Mouse (Mus musculus): ENCODE measurements around the gene Nkx6-2. TPM values are rescaled to one million over a fixed set of nuclear protein-coding genes. Genes with fewer than 3 reads are reported as not detected.
A peak's percentile ranks its signal among the peaks of the same experiment; 100 is the strongest.

The Nkx6-2 gene
- under 1 TPM; 0.39 to 0.75 TPM for total RNA-seq (2021)

DNA sequence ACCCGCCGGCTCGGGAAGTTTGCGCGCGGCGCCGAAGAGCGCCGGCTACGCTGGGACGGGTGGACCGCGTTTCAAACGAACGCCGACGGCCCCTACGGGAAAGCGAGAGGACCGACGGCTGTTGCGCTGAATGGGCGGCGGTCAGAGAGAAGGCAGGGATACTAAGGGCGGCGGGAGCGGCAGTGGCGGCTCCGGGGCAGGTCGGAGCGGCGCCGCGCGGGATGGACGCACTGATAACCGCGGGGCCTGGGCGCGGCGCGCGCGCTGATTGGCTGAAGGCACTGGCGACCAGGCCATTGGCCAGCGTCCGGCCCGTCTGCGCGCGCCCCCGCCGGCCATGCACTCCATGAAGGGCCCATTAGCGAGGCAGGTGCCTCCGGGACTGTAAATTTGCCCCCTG is at the start of gene Nkx6-2:
TSS of gene Nkx6-2 (minus strand) at position 203 of the 400 bp plus-strand sequence.
- peak in 1 of 2 experiments; percentile 49 for DNase-seq (ENCODE audit: extremely low spot score in 1 of 2, low spot score in 2 of 2)
- intact Hi-C loops (cut with DNase I): loop anchor here (10.0 kb wide), 1 partner anchor 278 kb away; no protein-coding TSS in a partner anchor

DNA sequence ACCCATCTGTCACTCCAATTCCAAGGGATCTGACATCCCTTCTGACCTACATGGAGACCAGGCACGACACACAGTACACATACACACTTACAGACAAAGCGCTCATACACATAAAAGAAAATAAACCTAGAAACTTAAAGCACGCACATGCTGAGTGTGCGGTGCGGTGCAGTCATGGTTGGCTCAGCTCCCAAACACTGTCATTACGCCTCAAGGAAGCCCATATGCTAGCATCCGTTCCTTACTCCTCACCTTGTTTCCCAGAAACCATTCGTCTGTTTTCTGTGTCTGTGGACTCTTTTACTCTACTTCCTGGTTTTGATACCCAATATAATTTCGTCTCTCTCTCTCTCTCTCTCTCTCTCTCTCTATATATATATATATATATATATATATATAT is 42.6 kb upstream of the Nkx6-2 start:
- intact Hi-C loops (cut with DNase I): no loop called here
- no peak for DNase-seq (ENCODE audit: extremely low spot score in 1 of 2, low spot score in 2 of 2)

DNA sequence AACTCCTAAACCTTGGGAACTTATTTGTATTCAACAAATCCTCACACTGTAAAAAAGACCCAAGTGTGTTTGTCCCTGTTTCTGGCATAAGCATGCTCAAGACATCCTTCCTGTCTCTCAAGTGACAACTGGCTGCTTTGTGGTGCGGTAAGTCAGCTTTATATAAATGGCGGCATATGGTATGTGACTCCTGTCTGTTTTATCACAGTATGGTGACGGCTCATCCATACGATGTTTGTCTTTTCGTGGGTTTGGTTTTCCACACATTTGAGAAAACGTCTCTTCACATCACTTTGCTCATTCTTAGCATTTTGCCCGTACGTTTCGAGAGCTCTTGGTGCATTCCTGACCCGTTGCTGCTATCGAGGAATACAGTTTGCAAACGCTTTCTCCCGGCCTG is 40.0 kb upstream of the Nkx6-2 start:
- no peak for DNase-seq (ENCODE audit: extremely low spot score in 1 of 2, low spot score in 2 of 2)
- intact Hi-C loops (cut with DNase I): no loop called here

DNA sequence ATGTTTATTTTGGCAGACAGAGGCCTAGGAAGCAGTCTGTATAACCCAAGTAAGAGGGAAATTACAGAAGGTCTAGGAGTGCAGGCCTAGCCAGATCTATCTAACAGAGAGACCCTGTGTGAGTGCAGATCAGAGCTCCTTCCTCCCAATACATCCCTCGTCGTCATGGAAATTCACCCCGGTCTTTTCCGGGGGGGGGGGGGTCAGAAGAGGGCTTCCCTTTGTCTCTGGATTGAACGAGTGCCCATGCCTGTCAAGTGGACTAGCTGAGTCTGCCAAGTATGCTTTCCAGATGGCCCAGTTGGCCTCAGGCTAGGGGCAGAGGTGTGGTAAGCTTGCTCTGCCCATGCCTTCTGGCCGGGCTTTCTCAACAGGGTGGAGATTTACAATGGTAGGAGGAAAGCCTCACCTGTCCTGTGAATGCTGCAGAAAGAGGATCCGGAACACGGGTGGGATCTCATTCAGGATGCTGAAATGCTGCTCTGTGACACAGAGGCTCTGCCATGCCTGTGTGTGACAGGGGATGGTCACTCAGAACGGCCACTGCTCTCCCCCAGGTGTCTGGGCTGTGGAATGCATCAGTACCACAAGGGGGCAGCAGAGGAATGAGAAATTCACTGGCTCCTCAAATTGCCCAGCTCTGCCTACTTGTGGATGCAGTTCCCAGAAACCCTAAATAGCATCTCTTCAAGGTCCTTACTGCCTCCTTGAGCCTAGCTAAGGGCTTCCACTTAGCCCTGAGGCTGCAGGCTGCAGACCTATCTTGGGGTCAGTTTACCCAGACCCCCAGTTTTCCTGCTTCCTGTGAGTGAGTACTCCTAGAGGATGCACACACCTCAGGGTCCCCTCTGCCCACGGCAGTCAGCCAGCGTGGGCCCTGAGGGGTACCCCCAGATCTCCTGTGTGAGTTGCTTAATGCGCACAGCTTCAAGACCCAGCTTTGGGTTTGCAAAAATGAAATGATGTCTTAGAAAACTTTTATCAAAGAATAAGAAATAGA is 33.5 kb upstream of the Nkx6-2 start:
- DNase-seq (ENCODE audit: extremely low spot score in 1 of 2, low spot score in 2 of 2): peak; percentile 71 to 73
- intact Hi-C loops (cut with DNase I): no loop called here

DNA sequence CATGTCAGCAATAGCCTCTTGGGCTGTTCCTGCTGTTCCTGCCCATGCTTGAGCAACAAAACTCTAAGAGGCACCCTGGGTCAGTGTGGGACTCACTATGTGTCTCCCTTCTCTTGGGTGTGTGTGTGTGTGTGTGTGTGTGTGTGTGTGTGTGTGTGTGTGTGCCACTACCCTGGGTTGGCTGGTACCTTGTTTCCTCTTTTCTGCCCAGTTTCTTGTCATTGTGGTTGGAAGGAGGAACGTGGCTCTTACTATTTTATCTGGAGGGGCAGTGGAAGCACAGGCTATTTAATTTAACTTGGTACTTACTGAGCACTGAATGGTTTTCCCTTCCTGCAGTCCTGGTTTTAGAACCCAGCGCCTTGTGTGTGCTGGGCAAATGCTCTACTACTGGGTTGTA is 27.7 kb upstream of the Nkx6-2 start:
- intact Hi-C loops (cut with DNase I): no loop called here
- no peak for DNase-seq (ENCODE audit: extremely low spot score in 1 of 2, low spot score in 2 of 2)

DNA sequence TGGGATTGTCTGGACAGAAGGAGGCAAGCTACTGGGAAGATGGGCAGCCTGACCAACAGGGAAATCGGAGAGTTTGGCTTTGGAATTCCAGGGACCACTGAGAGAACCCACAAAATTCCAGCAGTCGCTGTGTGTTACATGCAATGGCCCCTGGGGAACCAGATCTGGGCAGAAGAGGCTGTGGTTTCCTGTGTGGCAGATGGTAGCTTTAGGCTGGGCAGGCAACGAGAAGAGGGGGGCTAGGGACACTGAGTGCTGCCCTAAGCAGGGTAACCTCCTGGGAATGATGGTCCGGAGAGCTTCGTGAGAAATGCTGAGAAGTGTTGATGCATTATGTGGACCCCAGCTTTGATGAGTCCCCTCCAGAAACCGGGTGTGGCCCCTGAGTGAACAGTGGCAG is 13.3 kb upstream of the Nkx6-2 start:
- intact Hi-C loops (cut with DNase I): no loop called here
- no peak for DNase-seq (ENCODE audit: extremely low spot score in 1 of 2, low spot score in 2 of 2)

DNA sequence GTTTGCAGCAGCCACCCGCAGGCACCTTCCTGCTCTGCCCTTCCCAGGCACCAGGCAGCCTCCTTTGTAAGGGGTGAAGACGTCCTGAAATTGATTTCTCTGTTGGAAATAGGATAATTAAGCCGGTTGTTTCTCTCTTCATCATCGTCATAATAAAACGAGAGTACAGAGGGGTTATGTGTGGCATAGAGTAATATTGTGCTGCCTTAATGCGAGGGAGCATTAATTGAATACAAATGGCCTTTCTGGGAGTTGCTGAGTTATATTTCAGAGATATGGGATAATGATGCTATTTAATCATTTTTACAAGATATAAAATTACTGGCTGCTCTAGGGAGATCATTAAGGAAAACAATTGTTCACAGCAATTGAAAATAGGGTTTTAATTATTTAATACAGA is 12.7 kb upstream of the Nkx6-2 start:
- DNase-seq (ENCODE audit: extremely low spot score in 1 of 2, low spot score in 2 of 2): no peak
- intact Hi-C loops (cut with DNase I): no loop called here

DNA sequence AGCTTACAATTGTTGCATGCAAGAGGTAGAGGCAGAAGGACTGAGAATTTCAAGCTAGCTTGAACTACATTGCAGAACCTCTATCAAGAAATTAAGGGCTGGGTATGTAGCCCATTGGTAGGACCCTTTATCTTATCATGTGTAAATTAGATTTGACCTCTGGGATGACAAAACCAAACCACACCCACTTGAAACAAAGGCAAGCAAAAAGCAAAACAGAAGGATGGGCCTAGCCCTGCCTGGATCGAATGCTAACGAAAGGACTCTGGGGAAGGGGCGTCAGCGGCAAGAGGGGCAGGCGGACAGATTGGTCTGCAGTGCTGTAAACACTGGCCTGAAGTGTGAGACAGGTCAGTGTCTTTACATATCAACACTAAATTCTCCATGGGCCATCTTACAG is 8.7 kb upstream of the Nkx6-2 start:
- no peak for DNase-seq (ENCODE audit: extremely low spot score in 1 of 2, low spot score in 2 of 2)
- intact Hi-C loops (cut with DNase I): no loop called here

DNA sequence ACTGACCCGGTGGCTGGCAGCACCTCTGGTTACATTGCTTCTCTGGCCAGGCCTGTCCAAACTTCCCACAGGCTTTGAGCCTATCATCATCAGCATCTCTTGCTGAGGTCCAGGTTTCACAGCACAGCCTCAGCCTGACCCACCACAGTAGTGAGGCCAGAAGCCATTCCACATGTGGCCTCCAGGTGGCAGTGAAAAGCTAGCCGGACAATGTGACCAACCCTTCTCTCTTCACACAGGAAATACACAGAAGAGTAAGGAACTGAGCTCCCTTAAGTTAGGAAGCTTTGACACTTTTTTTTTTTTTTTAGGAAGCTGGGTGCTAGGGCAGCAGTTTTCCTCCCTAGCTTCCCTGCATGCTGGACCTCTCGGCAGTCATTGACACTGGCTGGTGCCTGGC is 7.7 kb upstream of the Nkx6-2 start:
- DNase-seq (ENCODE audit: extremely low spot score in 1 of 2, low spot score in 2 of 2): no peak
- intact Hi-C loops (cut with DNase I): no loop called here

DNA sequence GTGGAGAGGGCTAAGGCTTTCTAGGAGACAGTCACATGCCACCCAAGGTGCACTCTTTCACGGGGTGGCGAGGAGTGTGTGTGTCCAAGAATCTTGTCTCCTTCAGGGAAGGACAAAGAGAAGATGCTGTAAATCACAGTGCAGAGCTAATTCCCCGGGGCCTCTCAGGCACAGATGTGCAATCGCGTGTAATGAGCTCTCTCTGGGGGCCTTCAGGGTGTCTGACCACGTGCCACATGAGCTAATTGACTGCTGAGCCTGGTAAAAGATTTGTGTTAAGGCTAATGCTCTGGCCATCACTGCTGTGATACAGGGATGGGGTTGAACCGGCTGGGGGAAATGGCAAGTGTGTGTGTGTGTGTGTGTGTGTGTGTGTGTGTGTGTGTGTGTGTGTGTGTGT is 5.3 kb upstream of the Nkx6-2 start:
- DNase-seq (ENCODE audit: extremely low spot score in 1 of 2, low spot score in 2 of 2): no peak
- intact Hi-C loops (cut with DNase I): loop anchor here (10.0 kb wide), 1 partner anchor 283 kb away; no protein-coding TSS in a partner anchor

DNA sequence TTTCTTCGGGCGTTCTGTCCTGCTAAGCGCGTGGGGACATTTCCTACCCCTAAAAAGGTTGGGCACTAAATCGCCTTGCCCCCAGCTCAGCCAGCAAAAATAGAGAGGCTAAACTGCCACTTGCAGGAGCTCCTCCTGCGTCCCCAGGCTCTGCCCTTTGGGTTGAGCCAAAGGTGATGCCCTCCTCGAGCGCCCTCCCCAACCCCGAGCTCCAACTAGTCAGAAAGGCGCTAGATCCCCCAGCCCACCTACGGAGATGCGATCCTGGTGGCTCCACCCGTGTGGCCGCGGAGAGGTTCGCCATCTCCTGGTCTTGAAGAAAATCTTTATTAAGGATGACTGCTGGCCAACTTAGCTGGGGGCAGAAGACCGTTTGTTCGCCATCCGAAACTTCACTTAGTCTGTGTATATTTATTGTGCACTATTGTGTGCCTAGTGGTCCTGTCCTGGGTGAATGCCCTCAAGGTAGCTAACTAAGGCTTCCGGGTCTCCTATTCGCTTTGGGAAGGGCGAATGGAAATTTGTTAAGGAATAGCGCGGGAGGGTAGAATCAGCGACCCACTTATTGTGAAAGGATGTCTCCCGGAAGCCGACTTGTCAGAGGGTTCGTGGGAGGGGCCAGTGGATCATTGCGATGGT is 2.7 kb upstream of the Nkx6-2 start:
- intact Hi-C loops (cut with DNase I): loop anchor here (2.0 to 10.0 kb wide), 2 partner anchors 101 to 281 kb away; no protein-coding TSS in a partner anchor
- no peak for DNase-seq (ENCODE audit: extremely low spot score in 1 of 2, low spot score in 2 of 2)

DNA sequence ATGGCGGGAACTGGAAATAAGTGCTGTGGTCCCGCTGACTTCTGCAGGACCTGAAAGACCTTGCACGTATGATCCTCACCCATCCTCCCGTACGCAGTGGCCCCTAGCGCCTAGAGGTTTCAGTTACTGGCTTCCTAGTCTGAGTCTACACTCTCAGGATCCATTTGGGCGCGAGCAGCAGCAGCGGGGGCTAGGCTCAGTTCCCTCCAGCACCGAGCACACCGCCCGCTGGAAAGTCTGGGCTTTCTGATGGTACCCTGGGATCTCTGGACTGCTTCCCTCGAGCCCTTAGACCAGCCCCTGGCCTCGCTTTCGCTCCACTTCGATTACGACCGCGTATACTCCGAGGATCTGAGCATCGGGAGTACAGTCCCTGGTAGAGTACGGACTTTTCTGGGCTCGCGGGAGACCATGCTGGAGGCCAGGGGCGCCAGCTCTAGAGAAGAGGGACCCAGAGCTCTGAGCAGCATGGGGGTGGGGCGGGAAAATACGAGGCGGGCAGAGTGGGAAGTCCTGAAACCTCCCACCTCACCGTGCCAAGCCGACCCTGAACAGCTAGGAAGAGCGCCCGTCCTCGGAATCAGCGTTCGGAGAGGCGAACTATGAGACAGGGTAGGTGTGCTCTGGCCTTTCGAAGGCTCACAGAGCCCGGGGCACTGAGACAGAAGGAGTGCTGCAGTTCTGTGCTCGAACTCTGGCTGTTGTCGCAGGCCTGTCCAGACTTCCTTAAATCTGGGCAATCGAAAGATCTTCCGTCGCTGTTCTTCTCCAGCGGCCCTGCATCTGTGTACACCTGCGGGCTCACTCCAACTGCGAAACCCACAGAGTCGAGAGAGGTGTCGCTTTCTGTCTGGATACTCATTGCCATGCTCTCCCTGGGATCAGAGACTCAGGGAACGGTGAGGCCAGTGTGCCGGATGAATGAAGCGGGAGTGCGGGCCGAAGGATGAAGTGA is 1.9 kb upstream of the Nkx6-2 start:
- intact Hi-C loops (cut with DNase I): loop anchor here (2.0 to 10.0 kb wide), 2 partner anchors 100 to 280 kb away; no protein-coding TSS in a partner anchor
- no peak for DNase-seq (ENCODE audit: extremely low spot score in 1 of 2, low spot score in 2 of 2)

DNA sequence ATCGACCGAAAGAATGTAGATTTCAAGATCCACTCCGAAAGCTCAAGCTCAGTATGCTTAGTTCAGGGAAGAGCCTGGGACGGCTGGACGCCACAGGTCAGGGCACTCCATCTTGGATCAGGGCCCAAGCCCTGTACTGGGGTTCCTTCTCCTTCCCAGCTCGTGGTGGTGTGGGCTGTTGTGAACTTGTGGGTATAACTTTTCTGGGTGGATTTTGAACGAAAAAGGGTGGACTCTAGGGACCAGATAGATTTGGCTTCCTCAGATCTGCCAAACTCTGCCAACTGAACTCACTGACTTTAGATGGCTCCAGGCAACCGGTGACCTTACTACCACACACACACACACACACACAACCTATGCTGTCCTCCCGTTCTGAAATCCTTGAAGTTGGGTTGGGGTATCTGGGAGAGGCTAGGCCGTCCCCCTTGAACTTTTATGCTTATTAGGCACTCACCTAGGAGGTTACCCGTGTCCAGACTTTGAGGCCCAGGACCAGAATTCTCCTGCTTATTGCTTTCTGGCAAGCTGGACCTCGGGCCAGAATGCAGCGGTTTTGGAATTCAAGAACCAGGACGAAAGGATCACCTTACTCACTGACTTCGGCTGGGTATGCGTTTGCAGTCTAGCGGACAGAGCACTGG is 619 bp upstream of the Nkx6-2 start:
- intact Hi-C loops (cut with DNase I): loop anchor here (10.0 kb wide), 1 partner anchor 278 kb away; no protein-coding TSS in a partner anchor

DNA sequence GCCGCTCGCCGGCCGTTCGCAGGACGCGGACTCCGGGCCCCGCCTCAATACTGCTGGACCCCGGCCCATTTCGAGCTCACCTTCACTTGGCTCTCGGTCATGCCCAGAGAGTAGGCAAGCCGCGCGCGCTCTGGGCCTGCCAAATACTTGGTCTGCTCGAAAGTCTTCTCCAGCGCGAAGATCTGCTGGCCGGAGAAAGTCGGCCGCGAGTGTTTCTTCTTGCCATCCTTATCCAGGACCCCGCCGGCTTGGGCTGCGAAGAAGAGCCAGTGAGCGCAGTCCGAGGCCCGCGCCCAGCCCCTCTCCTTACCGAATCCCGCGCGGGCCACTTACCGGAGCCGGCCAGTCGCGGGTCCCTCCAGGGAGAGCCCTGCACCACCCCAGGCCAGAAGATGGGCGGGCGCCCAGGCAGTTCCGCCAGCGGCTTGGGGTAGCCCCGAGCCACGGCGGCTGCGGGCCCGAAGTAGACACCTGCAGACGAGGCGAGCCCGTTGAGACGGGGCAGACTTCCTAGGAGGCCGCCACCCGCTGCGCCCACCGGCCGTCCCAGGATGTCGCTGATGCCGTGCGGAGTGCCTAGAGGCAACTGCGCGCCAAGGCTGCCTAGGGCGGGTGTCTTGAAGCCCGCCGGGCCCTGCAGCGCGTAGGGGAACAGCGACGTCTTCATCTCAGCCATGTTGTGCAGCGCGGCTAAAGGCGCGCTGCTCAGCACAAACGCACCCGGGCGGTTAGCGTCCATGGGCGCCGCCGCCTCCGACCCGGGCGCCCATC is 611 bp downstream of the Nkx6-2 start:
- no peak for DNase-seq (ENCODE audit: extremely low spot score in 1 of 2, low spot score in 2 of 2)
- intact Hi-C loops (cut with DNase I): loop anchor here (10.0 kb wide), 1 partner anchor 277 kb away; no protein-coding TSS in a partner anchor

More for the DNA sequence above, 619 bp upstream of the Nkx6-2 start:
- DNase-seq (ENCODE audit: extremely low spot score in 1 of 2, low spot score in 2 of 2): no peak

DNA sequence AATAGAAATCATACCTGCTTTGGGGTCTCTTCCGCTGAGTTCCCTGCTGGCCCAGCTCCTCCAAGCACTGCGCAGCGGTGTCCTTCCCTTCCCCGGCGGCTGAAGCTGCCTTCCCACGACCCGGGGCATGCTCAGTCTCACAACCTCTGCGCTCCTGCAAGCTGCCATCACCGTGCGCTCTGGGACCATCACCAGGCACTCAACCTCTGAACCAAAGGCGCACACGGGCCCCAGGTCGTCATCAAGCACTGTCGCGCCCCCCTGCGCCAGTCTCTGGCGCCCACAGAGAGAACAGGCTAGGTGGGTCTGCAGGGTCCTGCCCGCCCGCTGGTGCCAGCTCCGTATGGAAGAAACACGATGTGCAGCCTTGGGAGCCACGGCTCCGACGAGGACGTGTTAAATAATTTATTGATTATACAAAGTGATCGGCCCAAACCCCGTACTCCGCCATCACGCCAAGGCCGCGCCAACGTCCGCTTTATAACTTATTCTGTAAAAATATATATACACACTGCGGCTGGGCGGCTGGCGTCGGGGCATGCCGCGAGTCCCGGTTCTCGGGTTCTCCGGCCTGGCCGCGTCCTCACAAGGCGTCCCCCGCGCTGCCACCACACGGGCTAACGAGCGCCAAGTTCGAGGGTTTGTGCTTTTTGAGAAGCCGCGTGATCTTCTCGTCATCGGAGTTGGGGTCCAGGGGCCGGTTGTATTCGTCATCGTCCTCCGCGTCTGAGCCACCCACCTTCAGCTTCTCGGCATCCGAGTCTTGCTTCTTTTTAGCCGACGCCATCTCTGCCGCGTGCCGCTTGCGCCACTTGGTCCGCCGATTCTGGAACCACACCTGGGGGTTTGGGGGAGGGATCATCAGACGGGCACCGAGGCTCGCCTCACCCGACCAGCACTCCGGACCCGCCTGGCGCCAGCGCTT is 1.5 kb downstream of the Nkx6-2 start:
- DNase-seq (ENCODE audit: extremely low spot score in 1 of 2, low spot score in 2 of 2): no peak
- intact Hi-C loops (cut with DNase I): loop anchor here (10.0 kb wide), 1 partner anchor 276 kb away; no protein-coding TSS in a partner anchor

DNA sequence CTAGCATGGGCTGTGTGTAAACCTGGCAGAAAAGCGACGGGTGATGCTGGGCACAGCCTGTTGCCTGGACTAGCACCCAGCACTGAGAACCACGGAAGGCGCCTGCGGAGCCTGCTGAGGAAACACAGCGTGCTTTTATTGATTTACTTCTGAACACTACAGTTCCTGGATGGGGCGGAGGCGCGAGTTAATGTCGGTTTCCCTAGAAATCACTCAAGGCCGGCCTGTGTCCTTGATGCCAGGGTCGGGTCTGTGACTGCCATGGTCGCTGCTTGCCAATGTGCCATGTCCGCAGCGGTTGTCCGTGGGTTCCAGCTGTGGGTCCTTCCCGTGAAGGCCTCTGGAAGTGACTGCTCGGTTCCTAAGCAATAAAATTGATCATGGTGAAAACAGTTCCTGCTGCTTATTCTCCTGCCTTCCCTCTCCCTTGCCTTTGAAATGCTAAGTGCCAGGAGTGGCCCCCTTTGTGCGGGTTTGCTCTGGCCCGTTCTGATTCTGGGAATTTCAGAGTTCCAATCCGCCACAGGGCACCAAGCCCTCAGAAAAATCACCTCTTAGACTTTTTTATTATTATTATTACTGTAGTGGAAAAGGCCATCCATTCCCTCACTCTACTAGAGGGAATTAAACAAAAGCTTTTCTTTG is 3.2 kb downstream of the Nkx6-2 start:
- intact Hi-C loops (cut with DNase I): no loop called here
- DNase-seq (ENCODE audit: extremely low spot score in 1 of 2, low spot score in 2 of 2): no peak
